Mouse (Mus musculus): ENCODE data around the gene Med23. TPM values are rescaled to one million over a fixed set of nuclear protein-coding genes. Genes with fewer than 3 reads are reported as not detected.
A peak's percentile ranks its signal among the peaks of the same experiment; 100 is the strongest.

Med23 gene
- polyA plus RNA-seq, 1 experiment: 14.2 TPM

GRCm38 (mm10) chr10:24958280-24959042, 88.7 kb downstream of the Med23 start:
- Histone ChIP-seq H3K4me1 (ENCODE audit: control insufficient read depth, insufficient read depth, low read length) (peaks cover 3% of the 10 kb centered on the region; the same call in 1 of the 2 replicates), H3K27ac (ENCODE audit: insufficient read depth, low read depth, low read length) (no peak overlapping the region), H3K4me3 (ENCODE audit: insufficient read depth, low read depth, low read length) (no peak overlapping the region), H3K36me3 (ENCODE audit: control insufficient read depth, insufficient read depth, low read length) (no peaks in the 10 kb centered on the region), H3K27me3 (replicated peaks; ENCODE audit: control insufficient read depth, insufficient read depth, low read length) (no peaks in the 10 kb centered on the region)
- WGBS: 30% methylated on average over 15 of the region's 15 CpGs
- no peak for DNase-seq
- TF ChIP-seq POLR2A (IDR thresholded peaks at IDR 0.05; ENCODE audit: low read depth, low read length): no peak
- TF ChIP-seq CTCF (conservative IDR thresholded peaks at IDR 0.05; ENCODE audit: insufficient read depth, insufficient read length, low read depth, low read length): no peak

- no peak overlapping the region for H3K4me3 ChIP-seq (ENCODE audit: insufficient read depth, low read depth, low read length)
- 40% methylated on average over 15 of the region's 15 CpGs for WGBS
- peak; percentile 50 for DNase-seq
- TF ChIP-seq POLR2A (IDR thresholded peaks at IDR 0.05; ENCODE audit: low read depth, low read length) (no peak), CTCF (conservative IDR thresholded peaks at IDR 0.05; ENCODE audit: insufficient read depth, insufficient read length, low read depth, low read length) (no peak)
- H3K36me3 ChIP-seq (ENCODE audit: control insufficient read depth, insufficient read depth, low read length): no peaks in the 10 kb centered on the region
- no peak overlapping the region for H3K27ac ChIP-seq (ENCODE audit: insufficient read depth, low read depth, low read length)
- peaks cover 3% of the 10 kb centered on the region; the same call in 1 of the 2 replicates for H3K4me1 ChIP-seq (ENCODE audit: control insufficient read depth, insufficient read depth, low read length)
- no peaks in the 10 kb centered on the region for H3K27me3 ChIP-seq (replicated peaks; ENCODE audit: control insufficient read depth, insufficient read depth, low read length)
Measured at GRCm38 (mm10) chr10:24959043-24959916, 89.5 kb downstream of the Med23 start.

DNA sequence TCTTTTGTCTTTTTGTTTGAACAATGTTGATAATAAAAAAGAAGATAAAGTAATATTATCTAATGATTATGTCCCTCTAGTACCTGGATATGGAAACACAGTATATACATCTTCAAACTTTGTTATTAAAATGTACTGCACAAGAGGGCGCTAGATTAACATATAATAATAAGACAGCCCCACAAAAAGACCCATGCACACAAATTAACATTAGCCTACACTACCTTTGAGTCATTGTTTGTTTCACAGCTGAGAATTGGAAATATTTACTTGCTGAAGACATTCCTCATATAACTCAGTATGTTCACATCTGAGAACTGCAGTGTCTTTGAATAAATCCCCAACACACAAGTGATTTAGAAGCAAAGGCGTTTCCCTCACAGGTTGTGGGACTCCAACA, 91.3 kb downstream of the Med23 start:
- Histone ChIP-seq H3K4me1 (ENCODE audit: control insufficient read depth, insufficient read depth, low read length) (peaks cover 3% of the 10 kb centered on the region; the same call in 1 of the 2 replicates), H3K27ac (ENCODE audit: insufficient read depth, low read depth, low read length) (no peak overlapping the region), H3K4me3 (ENCODE audit: insufficient read depth, low read depth, low read length) (no peak overlapping the region), H3K27me3 (replicated peaks; ENCODE audit: control insufficient read depth, insufficient read depth, low read length) (no peaks in the 10 kb centered on the region), H3K36me3 (ENCODE audit: control insufficient read depth, insufficient read depth, low read length) (no peaks in the 10 kb centered on the region)
- 51% methylated on average over 2 of the region's 2 CpGs for WGBS
- peak; percentile 29 for DNase-seq
- TF ChIP-seq POLR2A (IDR thresholded peaks at IDR 0.05; ENCODE audit: low read depth, low read length) (no peak), CTCF (conservative IDR thresholded peaks at IDR 0.05; ENCODE audit: insufficient read depth, insufficient read length, low read depth, low read length) (0 out of 2 replicates have a peak, but pooled peaks have one; percentile 8)

DNA sequence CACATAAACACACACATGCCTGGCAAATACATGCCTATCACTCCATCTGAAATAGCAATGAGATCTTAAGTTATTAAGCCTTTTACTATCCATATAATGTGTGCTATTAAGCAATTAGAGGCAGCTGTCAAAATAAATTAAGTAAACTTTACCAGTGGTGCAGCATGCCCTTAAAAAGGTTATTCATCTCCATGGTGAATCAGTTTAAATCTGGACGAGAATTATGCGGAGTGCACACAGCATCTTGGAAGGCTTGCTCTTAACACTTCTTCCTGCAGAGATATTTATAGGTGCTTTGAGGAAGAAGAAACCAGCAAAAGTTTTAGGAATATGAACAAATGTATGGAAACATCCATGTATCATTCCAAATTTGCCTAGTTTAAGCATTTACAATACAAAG, 92.1 kb downstream of the Med23 start:
- H3K4me3 ChIP-seq (ENCODE audit: insufficient read depth, low read depth, low read length): no peak overlapping the region
- WGBS: 62% methylated on average over 2 of the region's 2 CpGs
- no peak for TF ChIP-seq CTCF (conservative IDR thresholded peaks at IDR 0.05; ENCODE audit: insufficient read depth, insufficient read length, low read depth, low read length)
- TF ChIP-seq POLR2A (IDR thresholded peaks at IDR 0.05; ENCODE audit: low read depth, low read length): no peak
- no peaks in the 10 kb centered on the region for H3K27me3 ChIP-seq (replicated peaks; ENCODE audit: control insufficient read depth, insufficient read depth, low read length)
- peaks cover 3% of the 10 kb centered on the region; the same call in 1 of the 2 replicates for H3K4me1 ChIP-seq (ENCODE audit: control insufficient read depth, insufficient read depth, low read length)
- DNase-seq: no peak
- H3K36me3 ChIP-seq (ENCODE audit: control insufficient read depth, insufficient read depth, low read length): no peaks in the 10 kb centered on the region
- no peak overlapping the region for H3K27ac ChIP-seq (ENCODE audit: insufficient read depth, low read depth, low read length)

Other genes with a start within 250 kb of the Med23 start
- 8.5 TPM in 2 replicates for gene Enpp1, start 157.8 kb upstream of the Med23 start, polyA plus RNA-seq (2012; rRNA removed)
- gene Enpp3, start 27.2 kb upstream of the Med23 start, polyA plus RNA-seq (2012; rRNA removed): 28.5 and 30.1 TPM in 2 replicates
- 0.06 and 0.08 TPM in 2 replicates for gene Arg1, start 57.5 kb downstream of the Med23 start, polyA plus RNA-seq (2012; rRNA removed)

Measured in kidney, adult 2 months (tissue).